Mouse (Mus musculus): ENCODE results near the gene P2rx1. TPM values are rescaled to one million over a fixed set of nuclear protein-coding genes. Genes with fewer than 3 reads are reported as not detected.

P2rx1 gene
- polyA plus RNA-seq, 1 experiment from 2014 or later = 1.3 TPM

DNA sequence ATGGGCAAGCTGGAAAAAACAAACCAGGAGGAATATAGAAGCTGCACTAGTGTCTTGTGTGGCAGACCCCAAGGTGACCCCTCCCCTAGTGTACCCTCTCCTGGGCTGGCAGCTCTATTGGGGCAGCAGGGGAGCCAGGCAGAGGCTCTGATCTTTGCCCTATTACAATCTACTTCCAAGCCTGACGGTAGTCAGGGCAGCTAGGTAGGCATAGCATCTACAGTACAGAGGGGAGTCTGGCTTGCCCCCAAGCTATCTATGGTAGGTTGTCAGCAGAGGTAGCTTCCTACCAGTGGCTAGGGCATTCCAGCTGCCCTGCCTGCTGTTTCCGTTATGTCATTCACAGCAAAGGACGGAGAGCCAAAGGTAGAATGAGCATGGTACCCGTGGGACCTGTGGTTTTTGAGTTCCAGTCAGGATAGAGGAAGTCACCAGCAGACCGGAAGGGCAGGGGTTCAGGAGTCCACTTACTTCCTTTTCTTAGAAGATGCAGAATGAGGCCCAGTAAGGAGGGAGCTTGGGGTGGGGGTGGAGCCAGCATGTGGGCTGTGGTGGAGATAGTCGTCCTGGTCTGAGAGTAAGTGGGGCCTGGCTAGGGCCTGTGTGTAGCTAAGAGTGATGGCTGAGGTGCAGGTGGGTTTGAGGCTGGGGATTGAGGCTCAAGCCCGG, 25.5 kb downstream of the P2rx1 start:
- Histone ChIP-seq H3K9me3 (ENCODE audit: control insufficient read depth, low read length) (no peaks in the 10 kb centered on the region), H3K4me3 (ENCODE audit: low read depth, low read length) (no peak overlapping the region), H3K27me3 (ENCODE audit: control insufficient read depth, insufficient read depth, low read length) (peaks cover 21% of the 10 kb centered on the region), H3K9ac (ENCODE audit: low read length) (no peak overlapping the region), H3K36me3 (ENCODE audit: control insufficient read depth, insufficient read depth, low read length) (no peaks in the 10 kb centered on the region), H3K4me2 (no peak overlapping the region), H3K4me1 (ENCODE audit: control insufficient read depth, insufficient read depth, low read length) (peaks cover 11% of the 10 kb centered on the region), H3K27ac (ENCODE audit: low read depth, low read length) (no peak overlapping the region)
- ATAC-seq (ENCODE audit: low FRiP score) (no peak), DNase-seq (ENCODE audit: low spot score, missing footprints) (peak; percentile 78)
- WGBS = 64% methylated on average over 7 of the region's 7 CpGs

DNA sequence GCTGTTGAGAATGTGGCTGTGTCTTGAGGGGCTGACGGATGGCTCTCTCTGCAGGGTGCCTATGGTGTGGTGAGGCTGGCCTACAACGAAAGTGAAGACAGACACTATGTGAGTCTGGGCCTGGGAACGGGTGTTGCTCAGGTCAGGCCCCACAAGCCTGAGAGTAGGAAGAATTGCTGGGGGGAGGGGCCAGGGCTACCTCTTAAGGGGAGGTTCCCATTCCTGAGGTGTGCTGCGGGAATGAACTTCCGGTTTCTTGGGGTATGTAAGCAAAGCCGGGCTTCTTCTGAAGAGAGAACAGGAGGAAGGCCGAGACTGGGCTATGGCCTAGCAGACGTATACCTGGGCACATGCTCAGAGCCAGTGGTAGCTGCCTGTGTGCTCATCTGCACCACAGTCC, 28.1 kb downstream of the P2rx1 start:
- Histone ChIP-seq H3K9ac (ENCODE audit: low read length) (no peak overlapping the region), H3K4me2 (no peak overlapping the region), H3K4me1 (ENCODE audit: control insufficient read depth, insufficient read depth, low read length) (peaks cover 13% of the 10 kb centered on the region), H3K27ac (ENCODE audit: low read depth, low read length) (no peak overlapping the region), H3K4me3 (ENCODE audit: low read depth, low read length) (no peak overlapping the region), H3K27me3 (ENCODE audit: control insufficient read depth, insufficient read depth, low read length) (no peaks in the 10 kb centered on the region; the same call in 1 of the 2 replicates), H3K9me3 (ENCODE audit: control insufficient read depth, low read length) (no peaks in the 10 kb centered on the region), H3K36me3 (ENCODE audit: control insufficient read depth, insufficient read depth, low read length) (no peaks in the 10 kb centered on the region)
- DNase-seq (ENCODE audit: low spot score, missing footprints) (peak; percentile 28), ATAC-seq (ENCODE audit: low FRiP score) (no peak)
- 59% methylated on average over 8 of the region's 8 CpGs for WGBS

DNA sequence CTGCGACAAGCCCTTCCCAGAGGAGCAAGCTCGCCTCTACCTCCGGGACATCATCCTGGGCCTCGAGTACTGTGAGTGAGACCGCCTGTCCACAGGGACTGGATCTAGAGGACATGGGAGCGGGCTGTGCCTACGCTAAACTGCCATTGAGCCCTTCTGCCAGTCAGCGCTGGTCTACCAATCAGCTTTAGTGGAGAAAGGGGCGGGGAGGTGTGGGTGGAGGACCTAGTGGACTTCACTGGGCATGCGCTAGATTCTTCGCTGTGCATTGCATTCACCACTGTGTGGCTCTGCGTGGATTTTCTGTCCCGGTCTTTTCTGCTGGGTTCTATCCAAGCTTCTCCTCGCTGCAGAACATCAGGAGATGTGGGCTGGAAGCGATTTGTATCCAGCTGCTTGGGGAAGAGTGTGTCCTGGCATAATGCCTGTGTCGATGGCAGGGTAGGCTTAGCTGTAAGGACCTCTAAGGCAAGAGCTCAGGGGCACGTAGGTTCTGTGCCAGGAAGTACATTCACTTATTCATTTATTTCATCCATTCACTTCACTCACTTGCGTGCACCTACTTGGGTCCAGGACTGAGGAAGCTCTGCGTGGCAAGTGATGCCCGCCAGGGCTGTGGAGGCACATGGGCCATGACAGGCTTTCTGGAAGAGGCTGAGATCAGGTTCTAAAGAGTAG, 32.1 kb downstream of the P2rx1 start:
- Histone ChIP-seq H3K36me3 (ENCODE audit: control insufficient read depth, insufficient read depth, low read length) (no peaks in the 10 kb centered on the region), H3K9ac (ENCODE audit: low read length) (peak overlapping the region; percentile 62), H3K27me3 (ENCODE audit: control insufficient read depth, insufficient read depth, low read length) (no peaks in the 10 kb centered on the region), H3K4me2 (peak overlapping the region; percentile 42), H3K4me1 (ENCODE audit: control insufficient read depth, insufficient read depth, low read length) (peaks cover 7% of the 10 kb centered on the region; the same call in 1 of the 2 replicates), H3K9me3 (ENCODE audit: control insufficient read depth, low read length) (no peaks in the 10 kb centered on the region), H3K4me3 (ENCODE audit: low read depth, low read length) (peak overlapping the region; percentile 17), H3K27ac (ENCODE audit: low read depth, low read length) (peak overlapping the region; percentile 21; the same call in 1 of the 2 replicates)
- ATAC-seq (ENCODE audit: low FRiP score) (peak; percentile 94), DNase-seq (ENCODE audit: low spot score, missing footprints) (peak; percentile 95)
- 25% methylated on average over 20 of the region's 20 CpGs for WGBS

DNA sequence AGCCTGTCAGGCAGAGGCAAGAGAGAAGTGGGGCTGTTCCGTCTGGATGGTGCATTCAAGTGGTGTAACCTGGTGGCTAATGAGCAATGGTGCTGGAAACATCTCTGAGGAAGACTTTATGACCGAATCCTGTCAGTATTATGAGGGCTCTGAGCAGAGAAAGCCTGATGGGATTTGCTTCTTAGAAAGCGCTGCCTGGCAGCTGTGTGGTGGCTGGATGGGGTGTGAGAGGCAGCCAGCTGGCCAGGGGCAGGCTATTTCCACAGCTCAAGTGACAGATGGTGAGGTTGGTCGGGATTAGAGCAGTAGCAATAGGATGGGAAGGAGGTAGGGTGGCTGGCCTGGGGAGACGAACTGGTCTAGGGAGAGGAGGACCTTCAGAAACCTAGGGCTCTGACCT, 32.6 kb downstream of the P2rx1 start:
- Histone ChIP-seq H3K4me1 (ENCODE audit: control insufficient read depth, insufficient read depth, low read length) (peaks cover 7% of the 10 kb centered on the region; the same call in 1 of the 2 replicates), H3K9me3 (ENCODE audit: control insufficient read depth, low read length) (no peaks in the 10 kb centered on the region), H3K4me2 (no peak overlapping the region; the same call in 1 of the 2 replicates), H3K4me3 (ENCODE audit: low read depth, low read length) (no peak overlapping the region), H3K27me3 (ENCODE audit: control insufficient read depth, insufficient read depth, low read length) (no peaks in the 10 kb centered on the region), H3K27ac (ENCODE audit: low read depth, low read length) (peak overlapping the region; percentile 21; the same call in 1 of the 2 replicates), H3K36me3 (ENCODE audit: control insufficient read depth, insufficient read depth, low read length) (no peaks in the 10 kb centered on the region), H3K9ac (ENCODE audit: low read length) (no peak overlapping the region)
- WGBS = 74% methylated on average over 5 of the region's 5 CpGs
- DNase-seq (ENCODE audit: low spot score, missing footprints) (no peak), ATAC-seq (ENCODE audit: low FRiP score) (no peak; the same call in 1 of the 2 replicates)

DNA sequence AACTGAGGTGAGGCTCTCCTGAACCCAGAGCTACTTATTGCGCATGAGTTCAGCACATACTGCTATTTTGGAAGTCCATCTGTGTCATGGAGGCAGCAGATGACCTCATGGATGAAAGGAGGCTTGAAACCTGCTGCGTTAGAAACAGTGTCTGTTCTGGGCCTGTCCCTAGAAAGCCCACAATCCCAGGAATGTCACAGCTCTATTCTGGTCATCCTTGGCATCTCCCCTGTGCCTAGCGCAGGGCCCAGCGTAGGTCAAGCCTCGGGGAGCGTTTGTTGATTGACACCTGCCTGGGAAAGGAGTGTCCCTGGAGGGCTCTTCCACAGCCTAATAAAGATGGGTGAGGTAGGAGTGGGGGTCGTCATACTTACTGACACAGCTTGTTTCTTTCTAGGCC, 37.2 kb downstream of the P2rx1 start:
- Histone ChIP-seq H3K9me3 (ENCODE audit: control insufficient read depth, low read length) (no peaks in the 10 kb centered on the region), H3K4me2 (no peak overlapping the region), H3K27me3 (ENCODE audit: control insufficient read depth, insufficient read depth, low read length) (no peaks in the 10 kb centered on the region), H3K27ac (ENCODE audit: low read depth, low read length) (no peak overlapping the region), H3K4me1 (ENCODE audit: control insufficient read depth, insufficient read depth, low read length) (peaks cover 6% of the 10 kb centered on the region; the same call in 1 of the 2 replicates), H3K4me3 (ENCODE audit: low read depth, low read length) (no peak overlapping the region), H3K36me3 (ENCODE audit: control insufficient read depth, insufficient read depth, low read length) (no peaks in the 10 kb centered on the region), H3K9ac (ENCODE audit: low read length) (no peak overlapping the region)
- ATAC-seq (ENCODE audit: low FRiP score) = no peak
- WGBS = 85% methylated on average over 7 of the region's 7 CpGs
- no peak for DNase-seq (ENCODE audit: low spot score, missing footprints)

DNA sequence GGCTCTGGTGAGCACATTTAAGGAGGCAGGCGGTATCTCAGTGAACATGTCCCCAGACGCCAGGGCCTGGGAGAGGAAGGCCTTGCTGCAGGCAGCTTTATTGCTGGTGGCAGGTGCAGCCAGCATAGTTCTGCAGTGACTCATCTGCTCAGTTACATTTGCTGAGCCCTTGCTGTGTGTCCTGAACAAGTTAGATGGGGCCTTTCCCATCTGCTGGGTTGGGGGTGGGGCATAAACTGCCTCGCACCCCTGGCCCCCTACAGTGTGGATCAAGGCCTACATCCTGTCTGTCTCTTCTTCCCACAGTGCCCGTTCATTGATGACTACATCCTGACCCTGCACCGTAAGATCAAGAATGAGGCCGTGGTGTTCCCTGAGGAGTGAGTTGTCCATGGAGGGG, 38.0 kb downstream of the P2rx1 start:
- Histone ChIP-seq H3K36me3 (ENCODE audit: control insufficient read depth, insufficient read depth, low read length) (no peaks in the 10 kb centered on the region), H3K4me1 (ENCODE audit: control insufficient read depth, insufficient read depth, low read length) (peaks cover 1% of the 10 kb centered on the region; the same call in 1 of the 2 replicates), H3K9me3 (ENCODE audit: control insufficient read depth, low read length) (no peaks in the 10 kb centered on the region), H3K9ac (ENCODE audit: low read length) (no peak overlapping the region), H3K4me2 (no peak overlapping the region), H3K4me3 (ENCODE audit: low read depth, low read length) (no peak overlapping the region), H3K27ac (ENCODE audit: low read depth, low read length) (no peak overlapping the region), H3K27me3 (ENCODE audit: control insufficient read depth, insufficient read depth, low read length) (no peaks in the 10 kb centered on the region)
- WGBS = 63% methylated on average over 6 of the region's 6 CpGs
- DNase-seq (ENCODE audit: low spot score, missing footprints) = peak; percentile 47
- no peak for ATAC-seq (ENCODE audit: low FRiP score)

DNA sequence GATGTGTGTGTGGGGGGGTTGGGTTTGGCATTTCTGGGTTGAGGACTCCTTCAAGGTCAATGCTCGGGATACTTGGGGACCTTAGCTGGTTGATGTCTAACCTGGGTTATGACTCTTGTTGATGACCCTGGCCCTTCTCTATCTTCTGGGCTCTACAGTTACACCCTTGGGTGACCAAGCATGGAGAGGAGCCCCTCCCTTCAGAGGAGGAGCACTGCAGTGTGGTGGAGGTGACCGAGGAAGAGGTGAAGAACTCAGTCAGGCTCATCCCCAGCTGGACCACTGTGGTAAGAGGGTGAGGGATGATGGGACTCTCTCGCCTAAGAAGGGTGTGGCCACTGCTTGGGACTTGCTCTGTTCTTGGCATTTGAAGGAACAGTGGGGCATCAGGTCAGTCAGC, 38.8 kb downstream of the P2rx1 start:
- WGBS = 82% methylated on average over 3 of the region's 3 CpGs
- ATAC-seq (ENCODE audit: low FRiP score) = no peak
- no peaks in the 10 kb centered on the region for H3K27me3 ChIP-seq (ENCODE audit: control insufficient read depth, insufficient read depth, low read length)
- H3K9ac ChIP-seq (ENCODE audit: low read length) = no peak overlapping the region
- H3K4me2 ChIP-seq = no peak overlapping the region
- H3K36me3 ChIP-seq (ENCODE audit: control insufficient read depth, insufficient read depth, low read length) = no peaks in the 10 kb centered on the region
- H3K4me1 ChIP-seq (ENCODE audit: control insufficient read depth, insufficient read depth, low read length) = no peaks in the 10 kb centered on the region
- no peak overlapping the region for H3K4me3 ChIP-seq (ENCODE audit: low read depth, low read length)
- H3K9me3 ChIP-seq (ENCODE audit: control insufficient read depth, low read length) = no peaks in the 10 kb centered on the region
- no peak overlapping the region for H3K27ac ChIP-seq (ENCODE audit: low read depth, low read length)
- DNase-seq (ENCODE audit: low spot score, missing footprints) = peak; percentile 44

DNA sequence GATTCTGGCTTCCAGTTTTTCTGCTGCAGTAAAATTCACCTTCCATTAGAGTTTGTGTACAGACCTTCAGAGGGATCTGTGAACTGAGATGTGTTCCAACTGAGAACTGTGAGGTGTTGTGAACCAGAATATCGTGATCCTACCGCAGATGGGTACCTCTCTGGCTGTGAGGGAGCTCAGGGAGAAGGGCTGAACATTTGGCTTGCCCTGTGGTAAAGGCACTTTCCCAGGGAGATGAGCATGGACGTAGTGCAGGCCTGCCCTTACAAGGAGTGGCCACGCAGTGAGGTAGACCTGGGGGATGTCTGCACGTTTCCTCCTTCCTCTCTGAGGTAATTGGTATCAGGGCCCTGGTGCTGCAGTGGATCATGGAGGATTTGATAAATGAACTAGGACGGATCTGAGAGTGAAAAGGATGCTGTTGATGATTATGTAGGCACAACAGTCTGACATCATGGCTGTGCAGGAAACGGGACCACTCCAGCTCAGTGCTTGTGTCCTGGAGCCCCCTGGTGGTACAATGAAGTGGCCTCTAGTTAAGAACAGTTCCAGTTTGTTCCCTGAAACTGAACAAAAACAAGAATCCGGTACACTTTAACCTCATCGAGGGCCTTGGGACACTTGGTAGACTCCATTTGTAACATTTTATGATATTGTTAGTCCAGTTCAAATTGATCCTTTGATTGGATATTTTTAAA, 40.3 kb downstream of the P2rx1 start:
- 63% methylated on average over 9 of the region's 9 CpGs for WGBS
- H3K4me1 ChIP-seq (ENCODE audit: control insufficient read depth, insufficient read depth, low read length) = no peaks in the 10 kb centered on the region
- no peak overlapping the region for H3K27ac ChIP-seq (ENCODE audit: low read depth, low read length)
- H3K9ac ChIP-seq (ENCODE audit: low read length) = no peak overlapping the region
- no peaks in the 10 kb centered on the region for H3K9me3 ChIP-seq (ENCODE audit: control insufficient read depth, low read length)
- DNase-seq (ENCODE audit: low spot score, missing footprints) = peak; percentile 84
- H3K36me3 ChIP-seq (ENCODE audit: control insufficient read depth, insufficient read depth, low read length) = no peaks in the 10 kb centered on the region
- no peak overlapping the region for H3K4me3 ChIP-seq (ENCODE audit: low read depth, low read length)
- peak; percentile 60; the same call in 1 of the 2 replicates for ATAC-seq (ENCODE audit: low FRiP score)
- no peak overlapping the region for H3K4me2 ChIP-seq
- no peaks in the 10 kb centered on the region for H3K27me3 ChIP-seq (ENCODE audit: control insufficient read depth, insufficient read depth, low read length)

Measured in midbrain, embryonic 11.5 days (tissue).